Mouse (Mus musculus) liver, embryonic 15.5 days (tissue): ENCODE results near the gene Nsun2. TPM values are rescaled to one million over a fixed set of nuclear protein-coding genes. Genes with fewer than 3 reads are reported as not detected.

Experiments
- ATAC-seq: fragments of 200-750 bp; cut with Nextera tagmentation; 2 replicates; pipeline ENCODE4 v1.8.0; 2017; ENCODE audit warnings: moderate number of reproducible peaks, mild to moderate bottlenecking, moderate library complexity; ENCODE audit not compliant: insufficient read depth
- H3K27ac ChIP-seq: fragments of 300-500 bp; sonication (generic); replicated peaks from 2 replicates; pipeline ENCODE4 v1.5.1; 2015; ENCODE audit warnings: mild to moderate bottlenecking, inconsistent platforms
- H3K27me3 ChIP-seq: fragments of 300-500 bp; sonication (generic); 2 replicates; pipeline ENCODE4 v1.6.1; 2015; ENCODE audit warnings: mild to moderate bottlenecking, inconsistent platforms
- H3K36me3 ChIP-seq: fragments of 300-500 bp; sonication (generic); replicated peaks from 2 replicates; pipeline ENCODE4 v1.6.1; 2015; ENCODE audit warnings: moderate library complexity, mild to moderate bottlenecking, inconsistent platforms
- H3K4me1 ChIP-seq: fragments of 300-500 bp; sonication (generic); replicated peaks from 2 replicates; pipeline ENCODE4 v1.6.1; 2015; ENCODE audit warnings: inconsistent platforms
- H3K4me2 ChIP-seq: fragments of 300-500 bp; sonication (generic); 2 replicates; pipeline ENCODE4 v1.6.1; 2015; ENCODE audit warnings: moderate library complexity, mild to moderate bottlenecking, inconsistent platforms
- H3K4me3 ChIP-seq: fragments of 300-500 bp; sonication (generic); replicated peaks from 2 replicates; pipeline ENCODE4 v1.5.1; 2015; ENCODE audit warnings: mild to moderate bottlenecking, inconsistent platforms
- H3K9ac ChIP-seq: fragments of 300-500 bp; sonication (generic); 2 replicates; pipeline ENCODE4 v1.6.1; 2015; ENCODE audit warnings: moderate library complexity, mild to moderate bottlenecking, inconsistent platforms
- H3K9me3 ChIP-seq: fragments of 300-500 bp; sonication (generic); replicated peaks from 2 replicates; pipeline ENCODE4 v1.6.1; 2016; ENCODE audit warnings: inconsistent platforms
- WGBS: fragments of 180-500 bp; shearing (Covaris S2); methylation state at CpG from one replicate; pipeline ENCODE4 v1.1.7; 2015; ENCODE audit warnings: mixed read lengths; ENCODE audit not compliant: insufficient replicate concordance; 5-methylcytosine and 5-hydroxymethylcytosine counted together
- polyA plus RNA-seq: library from polyadenylated mRNA; unstranded; fragments of >200 nt; fragmentation: Nextera tagmentation; extraction: Ambion mirVana; gene quantifications from 2 replicates; pipeline ENCODE4 v1.2.1, GENCODE M21; 2015

Gene Nsun2
- polyA plus RNA-seq, 1 experiment from 2014 or later = 84.3 TPM

- H3K27ac ChIP-seq = no peak overlapping the region
- no peak overlapping the region for H3K9ac ChIP-seq
- no peak overlapping the region for H3K4me2 ChIP-seq
- WGBS = 63% methylated on average over 7 of the region's 7 CpGs
- no peaks in the 10 kb centered on the region for H3K36me3 ChIP-seq
- no peaks in the 10 kb centered on the region for H3K9me3 ChIP-seq
- H3K4me3 ChIP-seq = no peak overlapping the region
- H3K27me3 ChIP-seq = no peaks in the 10 kb centered on the region
- peaks cover 34% of the 10 kb centered on the region for H3K4me1 ChIP-seq
- no peak for ATAC-seq
Observed at GRCm38 (mm10) chr13:69537366-69537765, 3.8 kb downstream of the Nsun2 start.

GRCm38 (mm10) chr13:69538327-69538726 lies 4.8 kb downstream of the Nsun2 start:
- no peak overlapping the region for H3K9ac ChIP-seq
- H3K27me3 ChIP-seq = no peaks in the 10 kb centered on the region
- H3K4me2 ChIP-seq = no peak overlapping the region
- H3K9me3 ChIP-seq = no peaks in the 10 kb centered on the region
- 25% methylated on average over 4 of the region's 4 CpGs for WGBS
- no peak overlapping the region for H3K27ac ChIP-seq
- H3K36me3 ChIP-seq = no peaks in the 10 kb centered on the region
- peaks cover 29% of the 10 kb centered on the region for H3K4me1 ChIP-seq
- no peak overlapping the region for H3K4me3 ChIP-seq
- ATAC-seq = no peak

GRCm38 (mm10) chr13:69541209-69541608 lies 7.7 kb downstream of the Nsun2 start:
- Histone ChIP-seq H3K4me3 (no peak overlapping the region), H3K27ac (no peak overlapping the region), H3K36me3 (no peaks in the 10 kb centered on the region), H3K4me1 (peaks cover 18% of the 10 kb centered on the region), H3K4me2 (no peak overlapping the region), H3K27me3 (peaks cover 3% of the 10 kb centered on the region; the same call in 1 of the 2 replicates), H3K9me3 (no peaks in the 10 kb centered on the region), H3K9ac (no peak overlapping the region)
- 34% methylated on average over 6 of the region's 6 CpGs for WGBS
- ATAC-seq = no peak

DNA sequence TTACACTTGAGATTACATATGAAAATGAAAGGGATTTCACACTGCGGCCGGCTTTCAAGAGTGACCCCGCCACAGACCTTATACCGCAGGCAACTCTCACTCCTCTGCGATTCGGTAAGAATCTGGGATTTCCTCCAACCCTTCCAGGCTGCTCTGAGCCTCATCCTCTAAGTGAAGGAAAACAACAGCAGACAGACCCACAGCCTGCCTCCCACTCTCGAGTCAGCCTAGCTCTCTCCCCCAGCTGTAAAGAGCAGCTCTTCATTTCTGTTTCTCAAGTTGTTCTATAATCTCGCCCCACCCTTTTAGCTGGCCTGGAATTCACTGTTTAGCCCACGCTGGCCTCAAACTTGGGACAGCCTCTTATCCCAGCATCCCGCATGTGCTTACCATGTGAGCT lies 8.2 kb downstream of the Nsun2 start:
- no peaks in the 10 kb centered on the region for H3K36me3 ChIP-seq
- 62% methylated on average over 10 of the region's 10 CpGs for WGBS
- no peak for ATAC-seq
- no peak overlapping the region for H3K27ac ChIP-seq
- H3K4me1 ChIP-seq = peaks cover 16% of the 10 kb centered on the region
- peaks cover 3% of the 10 kb centered on the region; the same call in 1 of the 2 replicates for H3K27me3 ChIP-seq
- H3K4me3 ChIP-seq = no peak overlapping the region
- no peak overlapping the region for H3K9ac ChIP-seq
- H3K4me2 ChIP-seq = no peak overlapping the region
- no peaks in the 10 kb centered on the region for H3K9me3 ChIP-seq

DNA sequence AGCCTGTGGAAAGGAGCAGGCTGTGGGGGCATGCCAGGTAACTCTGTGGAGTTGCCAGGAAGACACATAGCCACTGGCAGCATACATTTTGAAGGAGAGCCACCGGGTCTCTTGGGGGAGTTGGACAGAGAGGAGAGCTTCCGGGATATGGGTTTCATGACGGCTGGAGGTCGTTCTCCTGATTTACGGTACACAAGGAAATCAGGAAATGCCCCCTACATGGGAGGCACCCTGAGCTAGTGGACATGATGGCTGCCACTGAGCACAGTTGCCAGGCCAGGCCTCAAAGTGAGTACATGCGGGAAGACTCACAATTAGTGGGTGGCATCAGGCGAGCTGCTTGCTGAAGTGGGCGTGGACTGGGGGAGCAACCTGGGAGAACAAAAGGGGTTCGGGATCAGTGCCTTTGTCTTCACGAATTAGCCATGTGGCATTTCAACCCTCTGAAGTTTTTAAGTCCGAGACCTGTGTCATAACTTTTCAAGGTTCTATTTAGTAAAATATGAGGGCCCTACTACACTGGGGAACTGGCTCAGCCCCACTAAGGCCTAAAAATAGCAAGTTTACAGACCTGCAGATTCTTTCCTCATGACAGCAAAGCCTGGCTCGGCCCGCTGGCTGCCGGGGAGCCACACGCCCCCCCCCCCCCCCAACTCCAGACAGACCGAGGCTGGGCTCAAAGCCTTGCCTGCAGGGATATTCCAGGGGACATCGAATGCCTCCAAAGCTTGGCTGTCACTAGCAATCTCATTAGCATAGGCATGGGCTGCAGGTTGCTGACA lies 9.2 kb downstream of the Nsun2 start:
- Histone ChIP-seq H3K4me1 (peaks cover 16% of the 10 kb centered on the region), H3K36me3 (no peaks in the 10 kb centered on the region), H3K27ac (no peak overlapping the region), H3K4me2 (no peak overlapping the region), H3K9ac (no peak overlapping the region), H3K27me3 (peaks cover 3% of the 10 kb centered on the region; the same call in 1 of the 2 replicates), H3K4me3 (no peak overlapping the region), H3K9me3 (no peaks in the 10 kb centered on the region)
- 54% methylated on average over 17 of the region's 17 CpGs for WGBS
- ATAC-seq = no peak

DNA sequence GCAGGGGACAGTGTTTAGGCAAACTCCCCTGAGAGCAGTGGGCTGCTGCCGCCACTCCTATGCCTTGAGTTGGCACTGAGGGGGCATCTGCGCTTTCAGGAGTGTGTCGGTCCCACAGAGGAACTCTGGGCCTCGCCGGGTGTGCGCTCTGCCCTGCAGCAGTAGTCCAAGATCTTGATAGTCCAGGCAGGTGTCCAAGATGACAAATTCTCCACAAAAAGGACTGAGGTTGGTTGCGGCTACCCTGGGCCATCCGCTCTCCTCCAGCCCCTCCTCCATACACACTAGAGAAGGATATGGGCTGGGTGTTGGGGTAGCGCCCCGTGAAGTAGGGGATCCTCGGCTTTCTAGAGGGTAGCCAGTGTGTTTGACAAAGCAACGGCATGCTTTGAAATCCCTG lies 10.0 kb downstream of the Nsun2 start:
- H3K27me3 ChIP-seq = peaks cover 3% of the 10 kb centered on the region; the same call in 1 of the 2 replicates
- no peak overlapping the region for H3K9ac ChIP-seq
- no peak for ATAC-seq
- H3K4me1 ChIP-seq = peaks cover 7% of the 10 kb centered on the region; the same call in 1 of the 2 replicates
- WGBS = 53% methylated on average over 12 of the region's 12 CpGs
- H3K9me3 ChIP-seq = no peaks in the 10 kb centered on the region
- H3K36me3 ChIP-seq = no peaks in the 10 kb centered on the region
- H3K4me3 ChIP-seq = no peak overlapping the region
- H3K27ac ChIP-seq = no peak overlapping the region
- H3K4me2 ChIP-seq = peak overlapping the region; percentile 41

- H3K4me2 ChIP-seq = no peak overlapping the region
- H3K36me3 ChIP-seq = no peaks in the 10 kb centered on the region
- no peak overlapping the region for H3K27ac ChIP-seq
- WGBS = 10% methylated on average over 3 of the region's 3 CpGs
- no peak overlapping the region for H3K9ac ChIP-seq
- peaks cover 3% of the 10 kb centered on the region; the same call in 1 of the 2 replicates for H3K27me3 ChIP-seq
- H3K4me1 ChIP-seq = peaks cover 4% of the 10 kb centered on the region; the same call in 1 of the 2 replicates
- no peak overlapping the region for H3K4me3 ChIP-seq
- H3K9me3 ChIP-seq = no peaks in the 10 kb centered on the region
- ATAC-seq = no peak
Observed at GRCm38 (mm10) chr13:69545019-69545418, 11.5 kb downstream of the Nsun2 start.

- Histone ChIP-seq H3K4me1 (peaks cover 4% of the 10 kb centered on the region; the same call in 1 of the 2 replicates), H3K9ac (no peak overlapping the region), H3K4me2 (no peak overlapping the region), H3K27ac (no peak overlapping the region), H3K9me3 (no peaks in the 10 kb centered on the region), H3K27me3 (peaks cover 3% of the 10 kb centered on the region; the same call in 1 of the 2 replicates), H3K36me3 (no peaks in the 10 kb centered on the region), H3K4me3 (no peak overlapping the region)
- WGBS = 62% methylated on average over 16 of the region's 16 CpGs
- no peak for ATAC-seq
Observed at GRCm38 (mm10) chr13:69547488-69548180, 14.1 kb downstream of the Nsun2 start.

- Histone ChIP-seq H3K27me3 (no peaks in the 10 kb centered on the region), H3K4me2 (no peak overlapping the region), H3K9ac (no peak overlapping the region), H3K4me1 (peaks cover 4% of the 10 kb centered on the region; the same call in 1 of the 2 replicates), H3K9me3 (no peaks in the 10 kb centered on the region), H3K27ac (no peak overlapping the region), H3K36me3 (no peaks in the 10 kb centered on the region), H3K4me3 (no peak overlapping the region)
- WGBS = 39% methylated on average over 8 of the region's 8 CpGs
- ATAC-seq = no peak
Observed at GRCm38 (mm10) chr13:69549980-69550379, 16.4 kb downstream of the Nsun2 start.

GRCm38 (mm10) chr13:69550831-69551230 lies 17.3 kb downstream of the Nsun2 start:
- no peak overlapping the region for H3K9ac ChIP-seq
- H3K27me3 ChIP-seq = no peaks in the 10 kb centered on the region
- no peaks in the 10 kb centered on the region for H3K36me3 ChIP-seq
- WGBS = 63% methylated on average over 2 of the region's 2 CpGs
- no peak overlapping the region for H3K4me3 ChIP-seq
- peaks cover 4% of the 10 kb centered on the region; the same call in 1 of the 2 replicates for H3K4me1 ChIP-seq
- no peak overlapping the region for H3K27ac ChIP-seq
- no peak for ATAC-seq
- H3K4me2 ChIP-seq = no peak overlapping the region
- no peaks in the 10 kb centered on the region for H3K9me3 ChIP-seq

DNA sequence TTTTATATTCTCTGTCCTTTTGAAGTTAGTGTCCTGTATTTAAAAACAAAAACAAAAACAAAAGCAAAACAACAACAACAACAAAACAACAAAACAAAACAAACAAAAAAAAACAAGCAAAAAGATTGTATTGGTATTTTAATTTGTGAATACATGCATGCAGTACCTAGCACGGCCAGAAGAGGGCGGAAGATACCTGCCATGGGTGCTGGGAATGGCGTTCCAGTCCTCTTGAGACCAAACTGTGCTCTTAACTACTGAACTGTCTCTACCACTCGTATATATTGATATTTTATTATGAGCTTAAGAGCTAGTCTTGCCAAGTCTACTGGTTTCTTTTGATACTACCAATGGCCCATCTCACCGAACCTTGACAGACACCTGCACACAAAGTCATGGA lies 19.5 kb downstream of the Nsun2 start:
- Histone ChIP-seq H3K4me2 (no peak overlapping the region), H3K27ac (no peak overlapping the region), H3K9me3 (no peaks in the 10 kb centered on the region), H3K27me3 (no peaks in the 10 kb centered on the region), H3K9ac (no peak overlapping the region), H3K36me3 (no peaks in the 10 kb centered on the region), H3K4me1 (no peaks in the 10 kb centered on the region), H3K4me3 (no peak overlapping the region)
- no peak for ATAC-seq
- WGBS = 16% methylated on average over 5 of the region's 5 CpGs
